Mouse (Mus musculus) stomach, postnatal 0 days (tissue): ENCODE measurements around the gene Inpp5k. TPM values are rescaled to one million over a fixed set of nuclear protein-coding genes. Genes with fewer than 3 reads are reported as not detected.

Experiments used
- ATAC-seq: fragments of 200-750 bp; cut with Nextera tagmentation; 2 replicates; pipeline ENCODE4 v1.8.0; 2017; ENCODE audit not compliant: low FRiP score, low TSS enrichment
- DNase-seq: peaks from one replicate; pipeline ENCODE4 v3.0.0-alpha.2; 2016; ENCODE audit warnings: low spot score
- H3K27ac ChIP-seq: fragments of 300-500 bp; sonication (generic); replicated peaks from 2 replicates; pipeline ENCODE4 v1.5.1; 2014; ENCODE audit warnings: mild to moderate bottlenecking, control low read depth
- H3K27me3 ChIP-seq: fragments of 300-500 bp; sonication (generic); 2 replicates; pipeline ENCODE4 v1.6.1; 2014; ENCODE audit warnings: low read length; ENCODE audit not compliant: control insufficient read depth, insufficient read depth
- H3K36me3 ChIP-seq: fragments of 300-500 bp; sonication (generic); 2 replicates; pipeline ENCODE4 v1.6.1; 2014; ENCODE audit warnings: low read length, mixed read lengths; ENCODE audit not compliant: control insufficient read depth, insufficient read depth
- H3K4me1 ChIP-seq: fragments of 300-500 bp; sonication (generic); replicated peaks from 2 replicates; pipeline ENCODE4 v1.6.1; 2014; ENCODE audit warnings: antibody characterized with exemption; ENCODE audit not compliant: control insufficient read depth, insufficient read depth
- H3K4me2 ChIP-seq: fragments of 300-500 bp; sonication (generic); replicated peaks from 2 replicates; pipeline ENCODE4 v1.6.1; 2014; ENCODE audit warnings: low read depth, mild to moderate bottlenecking, control low read depth, moderate library complexity
- H3K4me3 ChIP-seq: fragments of 300-500 bp; sonication (generic); 2 replicates; pipeline ENCODE4 v1.5.1; 2014; ENCODE audit warnings: low read depth, low read length, control low read depth
- H3K9ac ChIP-seq: fragments of 300-500 bp; sonication (generic); 2 replicates; pipeline ENCODE4 v1.6.1; 2014; ENCODE audit warnings: mild to moderate bottlenecking, low read length, control low read depth, mixed read lengths
- H3K9me3 ChIP-seq: fragments of 300-500 bp; sonication (generic); 2 replicates; pipeline ENCODE4 v1.6.1; 2016; ENCODE audit warnings: low read length; ENCODE audit not compliant: control insufficient read depth
- CTCF ChIP-seq: IDR thresholded peaks from 2 replicates; pipeline ENCODE4 v1.5.1; 2016; ENCODE audit warnings: antibody characterized with exemption, low read depth, mild to moderate bottlenecking, moderate library complexity
- EP300 ChIP-seq: optimal IDR thresholded peaks from 2 replicates; pipeline ENCODE3; 2016; ENCODE audit warnings: antibody characterized with exemption
- WGBS: fragments of 180-500 bp; shearing (Covaris S2); extraction: QIAGEN DNeasy Blood & Tissue Kit; methylation state at CpG from one replicate; pipeline ENCODE4 v1.1.7; 2014; 5-methylcytosine and 5-hydroxymethylcytosine counted together
- polyA plus RNA-seq: library from polyadenylated mRNA; unstranded; fragments of >200 nt; fragmentation: Nextera tagmentation; extraction: Ambion mirVana; gene quantifications from 2 replicates; pipeline ENCODE4 v1.2.1, GENCODE M21; 2015

The Inpp5k gene
- polyA plus RNA-seq, 1 experiment from 2014 or later: 19.0 TPM

DNA sequence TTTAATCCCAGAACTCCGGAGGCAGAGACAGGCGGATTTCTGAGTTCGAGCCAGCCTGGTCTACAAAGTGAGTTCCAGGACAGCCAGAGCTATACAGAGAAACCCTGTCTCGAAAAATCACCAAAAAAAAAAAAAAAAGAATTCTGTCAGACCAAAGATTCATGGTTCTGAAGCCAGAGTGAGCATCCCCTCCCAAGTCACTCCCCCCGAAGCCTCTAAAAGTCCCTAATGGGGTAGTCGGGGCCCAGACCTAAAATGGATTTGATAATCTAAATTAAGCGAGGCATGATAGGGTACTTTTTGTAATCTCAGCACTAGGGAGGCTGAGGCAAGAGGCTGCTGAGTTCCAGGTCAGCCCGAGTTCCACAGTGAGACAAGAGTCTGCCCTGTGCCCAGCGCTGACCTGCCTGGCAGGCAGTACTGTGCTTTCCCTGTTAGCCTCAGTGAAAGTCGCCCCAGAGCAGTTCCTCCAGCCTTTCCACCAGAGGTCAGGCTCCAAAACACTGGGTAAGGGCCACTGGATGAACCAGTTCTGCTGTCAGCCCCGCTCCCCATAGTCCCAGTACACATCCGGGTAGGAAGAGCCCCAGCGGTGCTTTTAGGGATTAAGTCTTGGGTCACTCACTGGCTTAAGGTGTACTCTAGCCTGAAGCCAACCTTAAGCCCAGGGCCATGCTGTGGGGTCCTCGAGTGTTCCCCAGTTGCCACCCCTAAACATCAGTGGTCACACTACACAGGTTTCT lies 22.3 kb downstream of the Inpp5k start:
- H3K36me3 ChIP-seq: no peaks in the 10 kb centered on the region; the same call in 1 of the 2 replicates
- peak overlapping the region; percentile 97 for H3K27ac ChIP-seq
- DNase-seq: peak; percentile 69
- WGBS: 37% methylated on average over 14 of the region's 14 CpGs
- peak overlapping the region; percentile 51 for H3K4me3 ChIP-seq
- peak overlapping the region; percentile 61 for H3K9ac ChIP-seq
- TF ChIP-seq CTCF (peak; percentile 60), EP300 (no peak)
- H3K9me3 ChIP-seq: no peaks in the 10 kb centered on the region
- ATAC-seq: peak; percentile 4; the same call in 1 of the 2 replicates
- peaks cover 15% of the 10 kb centered on the region for H3K4me1 ChIP-seq
- peak overlapping the region; percentile 87 for H3K4me2 ChIP-seq
- no peaks in the 10 kb centered on the region for H3K27me3 ChIP-seq

DNA sequence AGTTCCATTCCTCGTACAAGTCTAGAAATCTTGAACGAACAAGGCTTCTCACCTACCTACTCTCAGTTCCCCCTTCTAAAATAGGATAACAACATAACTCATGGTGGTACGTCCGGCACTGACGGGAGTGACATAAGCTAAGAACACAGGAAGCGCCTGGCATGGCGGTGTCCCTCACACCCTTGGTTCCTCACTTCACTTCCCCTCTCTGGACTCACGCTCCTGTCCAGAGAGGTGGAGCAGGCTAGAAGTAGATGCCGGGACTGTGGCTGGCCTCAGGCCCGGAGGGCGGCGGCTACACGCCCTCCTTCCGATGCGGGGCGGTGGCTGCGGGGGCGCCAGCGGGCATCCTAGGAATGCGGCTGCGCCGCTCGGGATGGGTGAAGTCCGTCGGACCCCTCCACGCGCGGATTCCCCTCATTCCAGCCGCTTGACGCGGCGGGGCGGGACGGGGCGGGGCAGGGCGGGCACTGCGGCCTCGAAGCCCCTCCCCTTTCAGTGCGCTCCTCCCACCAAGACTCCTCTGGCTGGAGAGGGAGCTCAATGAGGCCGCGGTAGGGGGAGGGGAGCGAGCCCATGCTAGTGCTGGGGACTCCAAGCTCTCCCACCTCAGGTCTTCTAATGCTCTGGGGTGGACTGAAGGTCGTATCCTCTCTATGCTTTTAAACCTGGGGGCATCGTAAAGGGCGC lies 23.1 kb downstream of the Inpp5k start:
- WGBS: under 1% methylated on average over 37 of the region's 45 CpGs
- peak; percentile 72 for ATAC-seq
- peak overlapping the region; percentile 77 for H3K4me2 ChIP-seq

GRCm38 (mm10) chr11:75654471-75655390 lies 23.9 kb downstream of the Inpp5k start:
- H3K4me2 ChIP-seq: peak overlapping the region; percentile 84
- peak overlapping the region; percentile 86 for H3K4me3 ChIP-seq
- H3K9ac ChIP-seq: peak overlapping the region; percentile 61
- H3K4me1 ChIP-seq: peaks cover 13% of the 10 kb centered on the region
- no peaks in the 10 kb centered on the region for H3K27me3 ChIP-seq
- peak overlapping the region; percentile 97 for H3K27ac ChIP-seq
- H3K36me3 ChIP-seq: peaks cover 9% of the 10 kb centered on the region
- TF ChIP-seq EP300 (no peak), CTCF (no peak)
- DNase-seq (no peak), ATAC-seq (no peak; the same call in 1 of the 2 replicates)
- 49% methylated on average over 25 of the region's 25 CpGs for WGBS
- no peaks in the 10 kb centered on the region for H3K9me3 ChIP-seq

More for the DNA sequence above, 23.1 kb downstream of the Inpp5k start:
- no peaks in the 10 kb centered on the region for H3K27me3 ChIP-seq
- TF ChIP-seq EP300 (peak; percentile 39), CTCF (no peak)
- H3K4me3 ChIP-seq: peak overlapping the region; percentile 51
- peak overlapping the region; percentile 97 for H3K27ac ChIP-seq
- H3K4me1 ChIP-seq: peaks cover 13% of the 10 kb centered on the region
- DNase-seq: peak; percentile 95
- H3K36me3 ChIP-seq: peaks cover 7% of the 10 kb centered on the region
- H3K9ac ChIP-seq: peak overlapping the region; percentile 61
- no peaks in the 10 kb centered on the region for H3K9me3 ChIP-seq

DNA sequence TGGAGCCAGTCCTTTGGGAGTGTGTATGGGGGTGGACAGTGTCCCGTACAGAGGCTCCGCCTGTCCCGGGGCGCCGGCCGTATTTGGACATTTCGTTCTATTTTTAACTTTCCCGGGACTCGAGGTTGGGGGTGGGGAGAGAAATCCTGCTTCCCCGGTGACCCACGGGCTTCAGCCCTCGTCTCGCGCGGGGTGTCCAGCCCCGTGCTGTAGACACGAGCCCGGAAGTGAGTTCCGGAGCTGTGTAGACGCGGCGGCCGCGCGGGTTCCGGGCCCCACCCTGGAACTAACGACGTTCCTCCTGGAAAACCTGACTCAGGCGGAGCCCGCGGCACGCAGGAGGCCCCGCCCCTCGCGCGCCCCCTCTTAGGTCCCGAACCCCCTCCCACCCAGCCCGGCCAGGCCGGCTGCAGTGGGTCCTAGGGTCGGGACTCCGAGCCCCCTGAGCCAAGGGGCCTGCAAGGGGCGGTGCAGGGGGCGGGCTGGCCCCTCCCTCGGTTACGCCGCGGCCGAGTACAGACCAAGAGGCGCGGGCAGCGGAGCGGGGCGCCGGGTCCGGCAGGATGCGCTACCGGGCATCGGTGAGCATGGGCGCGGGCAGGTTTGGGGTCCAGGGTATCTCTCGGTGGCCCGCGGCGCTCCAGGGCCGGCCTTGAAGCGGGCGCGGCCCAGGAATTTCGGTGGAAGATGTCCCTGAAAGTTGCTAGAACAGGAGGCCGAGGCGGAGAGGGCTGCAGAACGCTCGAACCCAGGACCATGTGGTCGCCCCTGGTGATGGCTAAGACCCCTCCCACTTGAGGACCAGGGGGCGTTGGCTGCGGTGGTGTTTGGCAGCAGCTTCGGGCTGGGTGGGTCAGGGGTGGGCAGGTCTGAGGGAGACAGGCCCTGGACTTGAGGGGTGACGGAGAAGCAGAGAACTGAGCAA lies 25.1 kb downstream of the Inpp5k start:
- WGBS: 1% methylated on average over 68 of the region's 78 CpGs
- Histone ChIP-seq H3K4me2 (peak overlapping the region; percentile 84), H3K4me3 (peak overlapping the region; percentile 86), H3K27me3 (no peaks in the 10 kb centered on the region), H3K27ac (peak overlapping the region; percentile 97), H3K9ac (peak overlapping the region; percentile 93), H3K4me1 (peaks cover 13% of the 10 kb centered on the region), H3K36me3 (peaks cover 15% of the 10 kb centered on the region), H3K9me3 (no peaks in the 10 kb centered on the region)
- TF ChIP-seq EP300 (no peak), CTCF (no peak)
- ATAC-seq (peak; percentile 64), DNase-seq (peak; percentile 88)
